Mouse (Mus musculus) neural tube, embryonic 15.5 days (tissue): ENCODE results near the gene Pigv. TPM values are rescaled to one million over a fixed set of nuclear protein-coding genes. Genes with fewer than 3 reads are reported as not detected.

Experiments
- ATAC-seq: fragments of 200-750 bp; cut with Nextera tagmentation; 2 replicates; pipeline ENCODE4 v1.8.0; 2017; ENCODE audit warnings: mild to moderate bottlenecking, moderate TSS enrichment, moderate library complexity; ENCODE audit not compliant: low FRiP score
- H3K27ac ChIP-seq: fragments of 300-500 bp; sonication (generic); replicated peaks from 2 replicates; pipeline ENCODE4 v1.5.1; 2015; ENCODE audit warnings: mild to moderate bottlenecking, inconsistent platforms
- H3K27me3 ChIP-seq: fragments of 300-500 bp; sonication (generic); replicated peaks from 2 replicates; pipeline ENCODE4 v1.6.1; 2015; ENCODE audit warnings: inconsistent platforms
- H3K36me3 ChIP-seq: fragments of 300-500 bp; sonication (generic); 2 replicates; pipeline ENCODE4 v1.6.1; 2015; ENCODE audit warnings: inconsistent platforms
- H3K4me1 ChIP-seq: fragments of 300-500 bp; sonication (generic); 2 replicates; pipeline ENCODE4 v1.6.1; 2015; ENCODE audit warnings: inconsistent platforms
- H3K4me2 ChIP-seq: fragments of 300-500 bp; sonication (generic); 2 replicates; pipeline ENCODE4 v1.6.1; 2015; ENCODE audit warnings: inconsistent platforms, mild to moderate bottlenecking, moderate library complexity
- H3K4me3 ChIP-seq: fragments of 300-500 bp; sonication (generic); replicated peaks from 2 replicates; pipeline ENCODE4 v1.5.1; 2015; ENCODE audit warnings: mild to moderate bottlenecking, inconsistent platforms
- H3K9ac ChIP-seq: fragments of 300-500 bp; sonication (generic); replicated peaks from 2 replicates; pipeline ENCODE4 v1.6.1; 2015; ENCODE audit warnings: mild to moderate bottlenecking, inconsistent platforms
- H3K9me3 ChIP-seq: fragments of 300-500 bp; sonication (generic); replicated peaks from 2 replicates; pipeline ENCODE4 v1.6.1; 2016; ENCODE audit warnings: inconsistent platforms
- WGBS: fragments of 180-500 bp; shearing (Covaris S2); methylation state at CpG from one replicate; pipeline ENCODE4 v1.1.7; 2015; ENCODE audit warnings: mixed read lengths; 5-methylcytosine and 5-hydroxymethylcytosine counted together
- polyA plus RNA-seq: library from polyadenylated mRNA; unstranded; fragments of >200 nt; fragmentation: Nextera tagmentation; extraction: Ambion mirVana; gene quantifications from 2 replicates; pipeline ENCODE4 v1.2.1, GENCODE M21; 2015

Gene Pigv
- polyA plus RNA-seq, 1 experiment from 2014 or later, result 12.4 TPM

- peak; percentile 55; the same call in 1 of the 2 replicates for ATAC-seq
- Histone ChIP-seq H3K27me3 (no peaks in the 10 kb centered on the region), H3K4me2 (no peak overlapping the region), H3K9me3 (no peaks in the 10 kb centered on the region), H3K4me3 (no peak overlapping the region), H3K27ac (no peak overlapping the region), H3K9ac (no peak overlapping the region), H3K36me3 (peaks cover 98% of the 10 kb centered on the region), H3K4me1 (peaks cover 17% of the 10 kb centered on the region)
- 45% methylated on average over 7 of the region's 7 CpGs for WGBS
Measured at GRCm38 (mm10) chr4:133688417-133689067, 16.1 kb upstream of the Pigv start.

GRCm38 (mm10) chr4:133687126-133687525, 14.7 kb upstream of the Pigv start:
- Histone ChIP-seq H3K4me3 (no peak overlapping the region), H3K27ac (no peak overlapping the region), H3K4me1 (peaks cover 17% of the 10 kb centered on the region), H3K9ac (no peak overlapping the region), H3K9me3 (no peaks in the 10 kb centered on the region), H3K27me3 (no peaks in the 10 kb centered on the region), H3K4me2 (no peak overlapping the region), H3K36me3 (peaks cover 95% of the 10 kb centered on the region)
- 86% methylated on average over 5 of the region's 5 CpGs for WGBS
- no peak for ATAC-seq

GRCm38 (mm10) chr4:133686512-133686911, 14.1 kb upstream of the Pigv start:
- Histone ChIP-seq H3K36me3 (peaks cover 95% of the 10 kb centered on the region), H3K4me3 (no peak overlapping the region), H3K27ac (no peak overlapping the region), H3K9me3 (no peaks in the 10 kb centered on the region), H3K4me1 (peaks cover 17% of the 10 kb centered on the region), H3K9ac (no peak overlapping the region), H3K27me3 (no peaks in the 10 kb centered on the region), H3K4me2 (no peak overlapping the region)
- WGBS, result 89% methylated on average over 11 of the region's 11 CpGs
- no peak for ATAC-seq

GRCm38 (mm10) chr4:133680206-133680786, 7.8 kb upstream of the Pigv start:
- no peak overlapping the region; the same call in 1 of the 2 replicates for H3K27ac ChIP-seq
- H3K36me3 ChIP-seq, result peaks cover 61% of the 10 kb centered on the region

GRCm38 (mm10) chr4:133679629-133680028, 7.2 kb upstream of the Pigv start:
- H3K4me1 ChIP-seq, result peaks cover 11% of the 10 kb centered on the region
- no peak overlapping the region for H3K9ac ChIP-seq
- H3K4me3 ChIP-seq, result no peak overlapping the region
- H3K4me2 ChIP-seq, result no peak overlapping the region
- WGBS, result 92% methylated on average over 7 of the region's 7 CpGs
- no peaks in the 10 kb centered on the region for H3K9me3 ChIP-seq
- ATAC-seq, result no peak
- no peak overlapping the region for H3K27ac ChIP-seq
- peaks cover 55% of the 10 kb centered on the region for H3K36me3 ChIP-seq
- no peaks in the 10 kb centered on the region for H3K27me3 ChIP-seq

More at GRCm38 (mm10) chr4:133680206-133680786, 7.8 kb upstream of the Pigv start:
- H3K9ac ChIP-seq, result no peak overlapping the region
- H3K4me1 ChIP-seq, result peaks cover 10% of the 10 kb centered on the region
- H3K4me2 ChIP-seq, result no peak overlapping the region
- no peaks in the 10 kb centered on the region for H3K9me3 ChIP-seq
- H3K27me3 ChIP-seq, result no peaks in the 10 kb centered on the region
- no peak for ATAC-seq
- WGBS, result 83% methylated on average over 14 of the region's 14 CpGs
- no peak overlapping the region for H3K4me3 ChIP-seq

- peaks cover 29% of the 10 kb centered on the region for H3K4me1 ChIP-seq
- H3K9ac ChIP-seq, result no peak overlapping the region
- no peak overlapping the region for H3K4me2 ChIP-seq
- WGBS, result 80% methylated on average over 7 of the region's 7 CpGs
- no peak for ATAC-seq
- peaks cover 34% of the 10 kb centered on the region for H3K36me3 ChIP-seq
- H3K9me3 ChIP-seq, result no peaks in the 10 kb centered on the region
- H3K27me3 ChIP-seq, result no peaks in the 10 kb centered on the region
- H3K4me3 ChIP-seq, result no peak overlapping the region
- peak overlapping the region; percentile 82 for H3K27ac ChIP-seq
Measured at GRCm38 (mm10) chr4:133677266-133677665, 4.8 kb upstream of the Pigv start.

- Histone ChIP-seq H3K27me3 (no peaks in the 10 kb centered on the region), H3K36me3 (peaks cover 23% of the 10 kb centered on the region), H3K4me1 (peaks cover 39% of the 10 kb centered on the region), H3K27ac (peak overlapping the region; percentile 82), H3K4me2 (no peak overlapping the region), H3K4me3 (no peak overlapping the region), H3K9ac (no peak overlapping the region), H3K9me3 (no peaks in the 10 kb centered on the region)
- no peak for ATAC-seq
- WGBS, result 19% methylated on average over 3 of the region's 3 CpGs
Measured at GRCm38 (mm10) chr4:133676189-133676588, 3.7 kb upstream of the Pigv start.

- Histone ChIP-seq H3K4me2 (no peak overlapping the region), H3K4me1 (peaks cover 45% of the 10 kb centered on the region), H3K4me3 (no peak overlapping the region), H3K36me3 (peaks cover 17% of the 10 kb centered on the region), H3K9ac (no peak overlapping the region), H3K27ac (peak overlapping the region; percentile 82), H3K27me3 (no peaks in the 10 kb centered on the region), H3K9me3 (no peaks in the 10 kb centered on the region)
- 3% methylated on average over 5 of the region's 5 CpGs for WGBS
- peak; percentile 24; the same call in 1 of the 2 replicates for ATAC-seq
Measured at GRCm38 (mm10) chr4:133675594-133676016, 3.2 kb upstream of the Pigv start.

GRCm38 (mm10) chr4:133674331-133674695, 1.9 kb upstream of the Pigv start:
- no peak for ATAC-seq
- no peak overlapping the region for H3K4me3 ChIP-seq
- H3K9ac ChIP-seq, result no peak overlapping the region
- 69% methylated on average over 8 of the region's 8 CpGs for WGBS
- no peaks in the 10 kb centered on the region for H3K9me3 ChIP-seq
- H3K27me3 ChIP-seq, result no peaks in the 10 kb centered on the region
- peaks cover 56% of the 10 kb centered on the region for H3K4me1 ChIP-seq
- H3K4me2 ChIP-seq, result peak overlapping the region; percentile 81; the same call in 1 of the 2 replicates
- H3K27ac ChIP-seq, result peak overlapping the region; percentile 99
- peaks cover 6% of the 10 kb centered on the region; the same call in 1 of the 2 replicates for H3K36me3 ChIP-seq

GRCm38 (mm10) chr4:133673666-133674330, 1.4 kb upstream of the Pigv start:
- Histone ChIP-seq H3K9ac (no peak overlapping the region), H3K9me3 (no peaks in the 10 kb centered on the region), H3K4me2 (peak overlapping the region; percentile 81), H3K4me3 (peak overlapping the region; percentile 80; the same call in 1 of the 2 replicates), H3K27ac (peak overlapping the region; percentile 99), H3K27me3 (no peaks in the 10 kb centered on the region), H3K36me3 (peaks cover 4% of the 10 kb centered on the region; the same call in 1 of the 2 replicates), H3K4me1 (peaks cover 61% of the 10 kb centered on the region)
- WGBS, result 33% methylated on average over 10 of the region's 10 CpGs
- ATAC-seq, result no peak

GRCm38 (mm10) chr4:133672845-133673647, 599 bp upstream of the Pigv start:
- Histone ChIP-seq H3K27ac (peak overlapping the region; percentile 99), H3K9me3 (no peaks in the 10 kb centered on the region), H3K36me3 (no peaks in the 10 kb centered on the region), H3K4me3 (peak overlapping the region; percentile 80), H3K9ac (peak overlapping the region; percentile 86), H3K4me1 (peaks cover 65% of the 10 kb centered on the region), H3K4me2 (peak overlapping the region; percentile 81), H3K27me3 (no peaks in the 10 kb centered on the region)
- 1% methylated on average over 24 of the region's 24 CpGs for WGBS
- no peak for ATAC-seq
